Mouse (Mus musculus) layer of hippocampus, adult 8-10 months (tissue): ENCODE measurements around the gene Ascl4. TPM values are rescaled to one million over a fixed set of nuclear protein-coding genes. Genes with fewer than 3 reads are reported as not detected.
A peak's percentile ranks its signal among the peaks of the same experiment; 100 is the strongest.

ENCODE experiments used
- DNase-seq, 2 experiments: peaks; one replicate each; pipeline ENCODE4 v3.0.0; 2022; ENCODE audit warnings: low spot score in 2 of 2
- total RNA-seq, 4 experiments: library from RNA; stranded (reverse); gene quantifications; 2 replicates each; pipeline ENCODE4 v1.2.4; 2022

Gene Ascl4
- total RNA-seq, 4 experiments from 2014 or later = 0.25 to 0.69 (median 0.50) TPM

GRCm38 (mm10) chr10:85968731-85969130, 41.2 kb downstream of the Ascl4 start:
- no peak for DNase-seq

GRCm38 (mm10) chr10:85969894-85970620, 42.6 kb downstream of the Ascl4 start:
- no peak for DNase-seq

GRCm38 (mm10) chr10:85971826-85972225, 44.3 kb downstream of the Ascl4 start:
- DNase-seq = no peak

- peak; percentile 39 to 48 for DNase-seq
These were observed 45.4 kb downstream of the Ascl4 start for GRCm38 (mm10) chr10:85972915-85973314.

- no peak for DNase-seq
These were observed 62.1 kb downstream of the Ascl4 start for GRCm38 (mm10) chr10:85989412-85990115.

GRCm38 (mm10) chr10:85992412-85992811, 64.9 kb downstream of the Ascl4 start:
- DNase-seq = no peak

- DNase-seq = no peak
These were observed 66.4 kb downstream of the Ascl4 start for GRCm38 (mm10) chr10:85993836-85994235.

GRCm38 (mm10) chr10:85994543-85995104, 67.1 kb downstream of the Ascl4 start:
- DNase-seq = no peak

Other genes with a start within 250 kb of the Ascl4 start
- 10 to 100 TPM; 18.2 to 19.5 (median 18.6) TPM for gene Pwp1, start 98.2 kb upstream of the Ascl4 start, total RNA-seq
- gene Prdm4, start 10.5 kb upstream of the Ascl4 start, total RNA-seq = 10 to 100 TPM; 25.5 to 31.2 (median 28.9) TPM
- gene Rtcb, start 30.1 kb downstream of the Ascl4 start, total RNA-seq = 100 to 1,000 TPM; 110 to 128 (median 119) TPM
- gene Bpifc, start 84.2 kb downstream of the Ascl4 start, total RNA-seq = under 1 TPM in 1 of 4 experiments, not detected in 3; 0.16 TPM
- 10 to 100 TPM; 26.1 to 31.1 (median 27.1) TPM for gene Fbxo7, start 94.3 kb downstream of the Ascl4 start, total RNA-seq